Mouse (Mus musculus): ENCODE data around the gene Bzw1. TPM values are rescaled to one million over a fixed set of nuclear protein-coding genes. Genes with fewer than 3 reads are reported as not detected.
"Not testable (repeated sequence)": the region's sequence is repeated elsewhere in the genome, so short reads cannot be mapped to it uniquely, and the experiment has no call there.

Gene Bzw1
- polyA plus RNA-seq, 1 experiment from 2014 or later: 436 TPM

DNA sequence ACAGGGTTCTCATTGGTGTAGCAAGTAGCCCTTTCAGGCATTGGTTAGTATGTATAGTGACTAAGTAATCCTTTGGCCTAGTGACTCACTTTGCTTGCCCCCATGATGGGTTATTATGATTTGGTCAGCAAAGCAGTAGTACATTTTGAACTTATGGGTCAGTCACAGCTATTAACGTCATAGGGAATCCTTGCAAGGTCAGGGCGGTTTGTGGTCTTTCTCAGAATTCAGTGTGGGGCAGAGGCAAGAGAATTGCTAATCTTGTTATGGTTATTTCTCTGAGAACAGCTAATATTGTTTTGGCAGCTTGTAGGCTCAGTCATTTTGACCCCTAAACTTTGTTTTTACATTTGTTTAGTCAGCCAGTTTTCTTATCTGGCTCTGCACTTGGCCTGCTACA is 18.4 kb upstream of the Bzw1 start:
- H3K9ac ChIP-seq; H3K9me3 ChIP-seq (replicated peaks); H3K36me3 ChIP-seq; ATAC-seq (ENCODE audit: low FRiP score); H3K27ac ChIP-seq; H3K4me2 ChIP-seq (replicated peaks); H3K4me1 ChIP-seq; H3K4me3 ChIP-seq; H3K27me3 ChIP-seq: not testable (repeated sequence)
- whole genome bisulfite sequencing: 90% methylated on average over 2 of the region's 2 CpGs

GRCm38 (mm10) chr1:58375574-58376147 is 17.0 kb upstream of the Bzw1 start:
- 77% methylated on average over 3 of the region's 3 CpGs for WGBS
- ATAC-seq (ENCODE audit: low FRiP score): no peak

DNA sequence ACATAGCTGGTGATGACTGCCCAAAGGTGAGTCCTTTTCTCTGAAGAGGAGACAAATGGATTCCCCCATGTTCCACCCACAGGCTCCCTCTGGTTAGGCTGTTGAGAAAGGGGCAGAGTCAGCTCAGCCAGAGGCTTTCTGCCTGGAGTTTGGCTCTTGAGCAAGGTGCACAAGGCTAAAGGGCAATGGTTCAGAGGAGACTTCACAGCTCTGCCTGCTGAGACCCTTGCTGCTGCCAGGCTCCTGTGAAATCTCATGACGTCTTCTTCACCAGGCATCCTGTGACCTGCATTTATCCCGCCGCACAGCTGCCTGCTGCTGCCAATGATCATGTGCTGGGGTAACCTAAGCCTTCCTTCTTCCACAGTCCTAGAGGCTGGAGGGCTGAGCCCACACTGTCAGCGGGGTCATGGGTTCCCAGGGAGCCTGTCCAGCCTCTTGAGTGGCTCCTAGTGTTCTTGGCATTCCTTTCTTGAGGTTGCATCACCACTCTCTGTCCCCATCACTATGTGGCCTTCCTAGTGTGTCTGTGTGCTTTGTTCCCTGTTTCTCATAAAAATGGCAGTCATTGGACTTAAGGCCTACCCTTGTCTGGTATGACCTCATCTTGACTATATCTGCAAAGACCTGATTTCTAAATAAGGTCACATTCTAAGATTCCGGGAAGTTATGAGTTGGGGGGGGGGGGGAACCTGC is 10.0 kb upstream of the Bzw1 start:
- Histone ChIP-seq H3K4me2 (replicated peaks) (no peak overlapping the region), H3K27me3 (no peaks in the 10 kb centered on the region), H3K27ac (no peak overlapping the region), H3K36me3 (no peaks in the 10 kb centered on the region), H3K9me3 (replicated peaks) (no peaks in the 10 kb centered on the region), H3K9ac (no peak overlapping the region), H3K4me1 (no peaks in the 10 kb centered on the region), H3K4me3 (no peak overlapping the region)
- 79% methylated on average over 5 of the region's 5 CpGs for WGBS
- no peak for ATAC-seq (ENCODE audit: low FRiP score)

More at GRCm38 (mm10) chr1:58375574-58376147, 17.0 kb upstream of the Bzw1 start:
- Histone ChIP-seq H3K9ac (no peak overlapping the region), H3K27me3 (no peaks in the 10 kb centered on the region), H3K4me3 (no peak overlapping the region), H3K36me3 (no peaks in the 10 kb centered on the region), H3K4me2 (replicated peaks) (no peak overlapping the region), H3K27ac (no peak overlapping the region), H3K9me3 (replicated peaks) (no peaks in the 10 kb centered on the region), H3K4me1 (no peaks in the 10 kb centered on the region)

- Histone ChIP-seq H3K4me2 (replicated peaks) (peak overlapping the region; percentile 87), H3K9me3 (replicated peaks) (no peaks in the 10 kb centered on the region), H3K4me1 (peaks cover 20% of the 10 kb centered on the region), H3K36me3 (peaks cover 19% of the 10 kb centered on the region), H3K4me3 (peak overlapping the region; percentile 100), H3K9ac (peak overlapping the region; percentile 99), H3K27me3 (no peaks in the 10 kb centered on the region), H3K27ac (peak overlapping the region; percentile 97)
- WGBS: 46% methylated on average over 19 of the region's 19 CpGs
- ATAC-seq (ENCODE audit: low FRiP score): no peak
These were observed 1.1 kb upstream of the Bzw1 start for GRCm38 (mm10) chr1:58391421-58392267.

- H3K9ac ChIP-seq: peak overlapping the region; percentile 99
- H3K4me2 ChIP-seq (replicated peaks): peak overlapping the region; percentile 87
- H3K27ac ChIP-seq: peak overlapping the region; percentile 97
- H3K36me3 ChIP-seq: peaks cover 23% of the 10 kb centered on the region
- WGBS: 0% methylated on average over 16 of the region's 16 CpGs
- H3K4me1 ChIP-seq: peaks cover 20% of the 10 kb centered on the region
- H3K27me3 ChIP-seq: no peaks in the 10 kb centered on the region
- ATAC-seq (ENCODE audit: low FRiP score): 0 out of 2 replicates have a peak, but pooled peaks have one; percentile 4
- H3K4me3 ChIP-seq: peak overlapping the region; percentile 100
- no peaks in the 10 kb centered on the region for H3K9me3 ChIP-seq (replicated peaks)
These were observed 438 bp upstream of the Bzw1 start for GRCm38 (mm10) chr1:58392268-58392651.

DNA sequence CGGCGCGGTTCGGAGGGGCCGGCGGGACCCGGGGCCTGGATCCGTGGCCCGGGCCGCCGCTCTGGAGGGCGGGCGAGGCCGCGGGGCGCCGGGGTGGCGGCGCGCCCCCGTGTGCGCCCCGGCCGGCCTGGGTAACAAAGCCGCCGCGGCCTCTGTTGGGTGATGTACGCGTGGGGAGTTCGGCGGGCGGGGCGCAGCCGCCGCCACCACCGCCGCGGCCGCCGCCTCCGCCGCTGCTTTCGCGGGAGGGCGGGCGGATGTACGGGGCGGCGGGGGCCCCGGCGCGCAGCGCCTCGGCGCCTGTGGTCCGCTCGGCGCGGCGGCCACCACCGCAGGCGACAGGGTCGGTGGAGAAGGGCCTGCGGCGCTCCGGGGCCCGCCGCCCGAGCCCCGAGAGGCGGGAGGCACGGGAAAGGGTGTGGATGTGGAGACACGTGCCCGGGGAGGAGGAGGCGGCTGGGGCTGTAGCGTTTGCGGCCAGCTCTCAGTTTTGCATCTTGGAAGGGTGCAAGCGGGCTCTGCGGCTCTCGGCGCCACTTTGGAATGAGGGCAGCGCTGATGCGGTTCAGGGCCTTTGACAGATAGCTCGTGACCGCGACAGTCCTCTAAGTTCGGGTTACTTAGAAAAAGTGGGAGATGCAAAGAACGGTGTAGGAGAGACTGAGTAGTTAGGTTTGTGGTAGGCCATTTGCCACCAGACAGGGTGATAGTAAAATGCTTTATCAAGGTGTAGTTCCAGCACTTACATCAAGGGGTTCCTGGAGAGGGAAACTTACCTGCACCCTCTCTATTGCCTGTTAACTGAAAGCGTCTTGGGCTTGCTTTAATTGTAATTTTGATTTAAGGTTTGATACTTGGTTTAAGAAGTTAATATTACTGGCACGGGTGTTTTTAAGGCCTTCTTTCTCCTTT is 842 bp downstream of the Bzw1 start:
- Histone ChIP-seq H3K27me3 (no peaks in the 10 kb centered on the region), H3K36me3 (peaks cover 36% of the 10 kb centered on the region), H3K4me1 (peaks cover 20% of the 10 kb centered on the region), H3K27ac (peak overlapping the region; percentile 97), H3K4me2 (replicated peaks) (peak overlapping the region; percentile 87), H3K4me3 (peak overlapping the region; percentile 100), H3K9ac (peak overlapping the region; percentile 99), H3K9me3 (replicated peaks) (no peaks in the 10 kb centered on the region)
- ATAC-seq (ENCODE audit: low FRiP score): peak; percentile 73
- WGBS: 2% methylated on average over 53 of the region's 90 CpGs

DNA sequence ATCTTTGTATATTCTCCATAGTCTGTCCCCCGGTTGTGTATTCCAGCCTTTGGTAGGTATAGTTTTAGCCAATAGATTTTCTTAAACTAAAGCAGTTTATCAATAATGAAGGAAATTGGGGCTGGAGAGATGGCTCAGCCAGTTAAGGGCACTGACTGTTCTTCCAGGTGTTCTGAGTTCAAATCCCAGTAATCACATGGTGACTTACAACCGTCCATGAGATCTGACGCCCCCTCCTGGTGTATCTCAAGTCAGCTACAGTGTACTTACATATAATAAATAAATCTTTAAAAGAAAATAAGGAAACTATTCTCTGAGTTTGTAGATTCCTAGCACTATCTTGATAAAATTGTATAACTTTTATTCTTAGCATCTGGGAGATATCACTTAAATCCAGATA is 2.6 kb downstream of the Bzw1 start:
- 92% methylated on average over 3 of the region's 3 CpGs for WGBS
- Histone ChIP-seq H3K4me2 (replicated peaks) (no peak overlapping the region), H3K27ac (no peak overlapping the region), H3K9me3 (replicated peaks) (no peaks in the 10 kb centered on the region), H3K4me1 (peaks cover 20% of the 10 kb centered on the region), H3K9ac (no peak overlapping the region), H3K27me3 (no peaks in the 10 kb centered on the region), H3K4me3 (no peak overlapping the region), H3K36me3 (peaks cover 53% of the 10 kb centered on the region)
- ATAC-seq (ENCODE audit: low FRiP score): no peak

DNA sequence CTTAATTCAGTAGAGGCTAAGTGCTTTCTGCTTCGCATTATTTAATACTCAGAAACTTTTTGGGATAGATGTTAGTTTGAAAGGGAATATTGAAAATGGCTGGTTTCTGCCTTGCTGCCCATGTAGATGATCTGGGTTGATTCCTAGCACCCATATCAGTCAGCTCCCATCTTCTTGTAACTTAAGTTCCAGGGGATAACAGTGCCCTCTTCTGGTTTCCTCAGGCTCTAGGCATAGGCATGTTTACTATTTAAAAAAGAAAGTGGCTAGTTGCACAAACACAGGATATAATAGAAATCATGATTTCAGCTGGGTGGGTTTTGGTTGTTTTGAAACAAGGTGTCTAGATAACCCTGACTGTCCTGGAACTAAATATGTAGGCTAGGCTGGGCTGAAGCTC is 3.5 kb downstream of the Bzw1 start:
- ATAC-seq (ENCODE audit: low FRiP score): no peak
- Histone ChIP-seq H3K4me2 (replicated peaks) (no peak overlapping the region), H3K4me3 (no peak overlapping the region), H3K27ac (no peak overlapping the region), H3K27me3 (no peaks in the 10 kb centered on the region), H3K4me1 (peaks cover 18% of the 10 kb centered on the region), H3K9me3 (replicated peaks) (no peaks in the 10 kb centered on the region), H3K36me3 (peaks cover 61% of the 10 kb centered on the region), H3K9ac (no peak overlapping the region)
- WGBS: 97% methylated on average over 1 of the region's 1 CpGs

DNA sequence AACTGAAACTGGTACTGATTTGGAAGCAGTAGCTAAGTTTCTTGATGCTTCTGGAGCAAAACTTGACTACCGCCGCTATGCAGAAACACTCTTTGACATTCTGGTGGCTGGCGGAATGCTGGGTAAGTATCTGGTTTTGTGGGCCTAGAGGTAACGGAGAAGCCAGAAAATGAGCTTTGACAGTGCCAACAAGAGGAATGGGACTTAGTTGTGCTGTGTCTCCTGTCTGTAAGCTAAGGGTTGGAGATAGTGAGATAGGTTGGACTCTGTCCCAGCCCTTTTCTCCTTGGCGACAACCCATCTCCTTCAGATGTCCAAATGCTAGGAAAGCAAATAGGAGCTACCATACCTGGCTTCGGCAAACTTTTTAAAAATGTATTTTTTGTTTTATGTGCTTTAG is 5.0 kb downstream of the Bzw1 start:
- 96% methylated on average over 6 of the region's 6 CpGs for WGBS
- Histone ChIP-seq H3K4me2 (replicated peaks) (no peak overlapping the region), H3K4me3 (no peak overlapping the region), H3K9me3 (replicated peaks) (no peaks in the 10 kb centered on the region), H3K27ac (no peak overlapping the region), H3K4me1 (peaks cover 10% of the 10 kb centered on the region), H3K36me3 (peaks cover 75% of the 10 kb centered on the region), H3K9ac (no peak overlapping the region), H3K27me3 (no peaks in the 10 kb centered on the region)
- no peak for ATAC-seq (ENCODE audit: low FRiP score)

DNA sequence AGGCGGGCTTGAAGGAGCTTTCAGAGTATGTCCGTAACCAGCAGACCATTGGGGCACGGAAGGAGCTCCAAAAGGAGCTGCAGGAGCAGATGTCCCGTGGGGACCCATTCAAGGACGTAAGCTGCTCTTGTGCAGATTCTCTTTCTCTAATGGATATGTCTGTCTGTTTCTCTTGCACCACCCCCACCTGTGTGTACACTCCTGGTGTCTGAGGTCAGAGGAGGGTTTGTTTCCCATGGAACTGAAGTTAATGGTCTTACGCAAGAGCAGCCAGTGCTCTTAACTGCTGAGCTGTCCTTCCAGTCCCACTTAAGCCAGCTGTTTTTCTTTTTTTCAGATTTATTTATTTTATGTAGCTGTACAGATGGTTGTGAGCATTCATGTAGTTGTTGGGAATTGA is 8.7 kb downstream of the Bzw1 start:
- H3K27me3 ChIP-seq: no peaks in the 10 kb centered on the region
- 91% methylated on average over 6 of the region's 6 CpGs for WGBS
- no peak for ATAC-seq (ENCODE audit: low FRiP score)
- peaks cover 88% of the 10 kb centered on the region for H3K36me3 ChIP-seq
- H3K4me2 ChIP-seq (replicated peaks): no peak overlapping the region
- H3K27ac ChIP-seq: no peak overlapping the region
- no peak overlapping the region for H3K4me3 ChIP-seq
- no peak overlapping the region for H3K9ac ChIP-seq
- no peaks in the 10 kb centered on the region for H3K9me3 ChIP-seq (replicated peaks)
- H3K4me1 ChIP-seq: no peaks in the 10 kb centered on the region

DNA sequence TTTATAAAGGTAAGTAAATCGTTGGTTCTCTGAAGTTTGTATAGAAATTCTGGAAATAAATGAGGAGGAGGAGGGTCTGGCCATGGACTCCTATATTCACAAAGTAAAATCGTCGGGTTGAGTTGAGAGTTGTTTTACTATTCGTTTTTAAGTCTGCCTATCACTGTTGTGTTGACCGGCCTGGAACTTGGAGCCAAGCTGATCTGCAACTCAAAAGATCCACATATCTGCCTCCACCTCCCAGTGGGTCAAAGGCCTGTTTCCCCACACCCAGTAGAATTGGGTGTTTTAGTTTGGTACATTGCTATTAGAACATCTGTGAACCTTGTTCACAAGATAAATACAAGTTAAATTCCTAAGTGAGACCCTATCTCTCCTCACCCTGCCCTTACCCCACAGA is 11.0 kb downstream of the Bzw1 start:
- H3K9ac ChIP-seq: no peak overlapping the region
- H3K4me3 ChIP-seq: no peak overlapping the region
- H3K27ac ChIP-seq: no peak overlapping the region
- no peaks in the 10 kb centered on the region for H3K4me1 ChIP-seq
- H3K27me3 ChIP-seq: no peaks in the 10 kb centered on the region
- H3K4me2 ChIP-seq (replicated peaks): no peak overlapping the region
- 97% methylated on average over 5 of the region's 5 CpGs for WGBS
- no peaks in the 10 kb centered on the region for H3K9me3 ChIP-seq (replicated peaks)
- H3K36me3 ChIP-seq: peaks cover 69% of the 10 kb centered on the region
- no peak for ATAC-seq (ENCODE audit: low FRiP score)

DNA sequence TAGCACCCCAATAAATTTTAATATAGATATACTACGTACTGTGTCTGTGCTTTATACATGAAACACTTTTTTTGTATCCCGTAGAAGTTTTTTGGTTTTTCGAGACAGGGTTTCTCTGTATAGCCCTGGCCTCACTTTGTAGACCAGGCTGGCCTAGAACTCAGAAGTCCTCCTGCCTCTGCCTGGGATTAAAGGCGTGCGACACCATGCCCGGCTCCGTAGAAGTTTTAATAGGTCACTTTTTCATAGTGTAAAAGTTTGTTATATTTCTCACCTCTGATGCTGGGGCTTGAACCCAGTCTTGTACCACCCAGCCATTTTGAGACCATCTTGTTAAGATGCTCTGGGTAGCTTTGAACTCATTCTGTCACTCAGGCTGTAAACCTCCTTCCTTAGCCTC is 14.6 kb downstream of the Bzw1 start:
- H3K36me3 ChIP-seq: peaks cover 60% of the 10 kb centered on the region
- no peaks in the 10 kb centered on the region for H3K4me1 ChIP-seq
- H3K9me3 ChIP-seq (replicated peaks): no peaks in the 10 kb centered on the region
- no peak overlapping the region for H3K9ac ChIP-seq
- no peak overlapping the region for H3K27ac ChIP-seq
- no peaks in the 10 kb centered on the region for H3K27me3 ChIP-seq
- 97% methylated on average over 7 of the region's 7 CpGs for WGBS
- no peak overlapping the region for H3K4me3 ChIP-seq
- H3K4me2 ChIP-seq (replicated peaks): no peak overlapping the region
- no peak for ATAC-seq (ENCODE audit: low FRiP score)

Measured in hindbrain, embryonic 12.5 days (tissue).